Mouse (Mus musculus) forebrain, embryonic 16.5 days (tissue): ENCODE measurements around the gene Fryl. TPM values are rescaled to one million over a fixed set of nuclear protein-coding genes. Genes with fewer than 3 reads are reported as not detected.

Experiments used
- ATAC-seq: fragments of 200-750 bp; cut with Nextera tagmentation; 2 replicates; pipeline ENCODE4 v1.8.0; 2017; ENCODE audit warnings: mild to moderate bottlenecking, moderate library complexity
- H3K27ac ChIP-seq: fragments of 300-500 bp; sonication (generic); 2 replicates; pipeline ENCODE4 v1.5.1; 2014; ENCODE audit warnings: low read length, control low read depth
- H3K27me3 ChIP-seq: fragments of 300-500 bp; sonication (generic); replicated peaks from 2 replicates; pipeline ENCODE4 v1.6.1; 2014; ENCODE audit warnings: low read length; ENCODE audit not compliant: control insufficient read depth, insufficient read depth
- H3K36me3 ChIP-seq: fragments of 300-500 bp; sonication (generic); 2 replicates; pipeline ENCODE4 v1.6.1; 2014; ENCODE audit not compliant: control insufficient read depth, insufficient read depth
- H3K4me1 ChIP-seq: fragments of 300-500 bp; sonication (generic); replicated peaks from 2 replicates; pipeline ENCODE4 v1.6.1; 2014; ENCODE audit warnings: low read length; ENCODE audit not compliant: control insufficient read depth, insufficient read depth
- H3K4me2 ChIP-seq: fragments of 300-500 bp; sonication (generic); 2 replicates; pipeline ENCODE4 v1.6.1; 2014; ENCODE audit warnings: mild to moderate bottlenecking, low read length, control low read depth
- H3K4me3 ChIP-seq: fragments of 300-500 bp; sonication (generic); replicated peaks from 2 replicates; pipeline ENCODE4 v1.5.1; 2014; ENCODE audit warnings: mild to moderate bottlenecking, low read length, control low read depth
- H3K9ac ChIP-seq: fragments of 300-500 bp; sonication (generic); replicated peaks from 2 replicates; pipeline ENCODE4 v1.6.1; 2014; ENCODE audit warnings: low read depth, low read length, control low read depth
- H3K9me3 ChIP-seq: fragments of 300-500 bp; sonication (generic); 2 replicates; pipeline ENCODE4 v1.6.1; 2016; ENCODE audit warnings: low read length; ENCODE audit not compliant: control insufficient read depth
- WGBS: fragments of 180-500 bp; shearing (Covaris S2); extraction: QIAGEN DNeasy Blood & Tissue Kit; methylation state at CpG from one replicate; pipeline ENCODE4 v1.1.7; 2014; 5-methylcytosine and 5-hydroxymethylcytosine counted together
- polyA plus RNA-seq: library from polyadenylated mRNA; unstranded; fragments of >200 nt; fragmentation: Nextera tagmentation; extraction: Ambion mirVana; gene quantifications from 2 replicates; pipeline ENCODE4 v1.2.1, GENCODE M21; 2015

The Fryl gene
- polyA plus RNA-seq, 1 experiment from 2014 or later: 50.7 TPM

- H3K9ac ChIP-seq: no peak overlapping the region
- no peaks in the 10 kb centered on the region for H3K9me3 ChIP-seq
- no peak overlapping the region for H3K4me2 ChIP-seq
- no peak overlapping the region for H3K4me3 ChIP-seq
- no peak for ATAC-seq
- 83% methylated on average over 5 of the region's 5 CpGs for WGBS
- no peaks in the 10 kb centered on the region for H3K36me3 ChIP-seq
- no peaks in the 10 kb centered on the region for H3K4me1 ChIP-seq
- H3K27ac ChIP-seq: no peak overlapping the region
- no peaks in the 10 kb centered on the region for H3K27me3 ChIP-seq
These were observed 68.3 kb downstream of the Fryl start for GRCm38 (mm10) chr5:73188164-73188563.

GRCm38 (mm10) chr5:73186912-73187311 lies 69.5 kb downstream of the Fryl start:
- Histone ChIP-seq H3K9ac (no peak overlapping the region), H3K27me3 (no peaks in the 10 kb centered on the region), H3K9me3 (no peaks in the 10 kb centered on the region), H3K4me2 (no peak overlapping the region), H3K4me1 (no peaks in the 10 kb centered on the region), H3K27ac (no peak overlapping the region), H3K36me3 (no peaks in the 10 kb centered on the region), H3K4me3 (no peak overlapping the region)
- WGBS: 81% methylated on average over 5 of the region's 5 CpGs
- ATAC-seq: no peak

DNA sequence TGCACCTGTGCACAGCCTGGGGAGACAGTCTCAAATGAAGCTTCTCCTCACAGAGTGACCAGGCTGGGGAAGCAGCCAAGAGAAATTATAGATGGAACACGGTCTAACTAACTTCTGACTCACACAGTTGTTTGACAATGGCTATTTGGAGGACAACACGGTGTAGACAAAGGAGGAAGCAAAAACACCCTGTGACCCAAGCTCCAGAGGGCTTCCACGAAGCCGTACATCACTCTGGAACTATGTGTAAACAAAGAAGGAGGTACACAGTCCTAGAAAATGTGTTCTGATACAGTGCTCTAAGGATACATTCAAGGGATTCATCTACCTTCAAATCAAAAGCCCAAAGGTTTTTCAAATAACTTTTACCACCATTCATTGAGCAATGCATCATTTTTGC lies 71.0 kb downstream of the Fryl start:
- no peak overlapping the region for H3K4me2 ChIP-seq
- 83% methylated on average over 4 of the region's 4 CpGs for WGBS
- no peaks in the 10 kb centered on the region for H3K36me3 ChIP-seq
- no peak overlapping the region for H3K4me3 ChIP-seq
- H3K9me3 ChIP-seq: no peaks in the 10 kb centered on the region
- ATAC-seq: no peak
- no peaks in the 10 kb centered on the region for H3K27me3 ChIP-seq
- H3K9ac ChIP-seq: no peak overlapping the region
- no peaks in the 10 kb centered on the region for H3K4me1 ChIP-seq
- H3K27ac ChIP-seq: no peak overlapping the region

- Histone ChIP-seq H3K27me3 (no peaks in the 10 kb centered on the region), H3K27ac (no peak overlapping the region), H3K4me3 (no peak overlapping the region), H3K9ac (no peak overlapping the region), H3K4me1 (no peaks in the 10 kb centered on the region), H3K9me3 (no peaks in the 10 kb centered on the region), H3K4me2 (no peak overlapping the region), H3K36me3 (no peaks in the 10 kb centered on the region)
- 94% methylated on average over 12 of the region's 12 CpGs for WGBS
- ATAC-seq: no peak
These were observed 73.5 kb downstream of the Fryl start for GRCm38 (mm10) chr5:73182701-73183447.

DNA sequence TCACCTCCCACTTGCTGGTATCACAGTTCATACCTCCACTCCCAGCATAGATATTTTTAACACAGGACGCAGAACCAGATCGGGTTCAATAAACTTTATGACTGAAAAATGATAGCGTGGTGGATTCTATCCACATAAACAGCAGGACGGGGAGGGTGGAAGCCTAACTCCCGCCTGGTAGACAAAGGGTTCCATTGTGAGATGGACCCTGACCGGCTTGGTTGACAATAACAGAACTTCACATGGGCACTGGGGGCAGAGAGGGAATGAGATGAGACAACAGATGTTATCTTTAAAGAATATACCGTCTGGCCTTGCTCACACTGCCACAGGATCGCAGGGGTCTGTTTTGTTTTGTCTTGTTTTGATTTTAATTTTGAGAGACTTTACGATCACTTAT lies 74.2 kb downstream of the Fryl start:
- Histone ChIP-seq H3K36me3 (no peaks in the 10 kb centered on the region), H3K4me2 (no peak overlapping the region), H3K27me3 (no peaks in the 10 kb centered on the region), H3K9ac (no peak overlapping the region), H3K4me1 (no peaks in the 10 kb centered on the region), H3K4me3 (no peak overlapping the region), H3K27ac (no peak overlapping the region), H3K9me3 (no peaks in the 10 kb centered on the region)
- no peak for ATAC-seq
- 78% methylated on average over 9 of the region's 9 CpGs for WGBS

DNA sequence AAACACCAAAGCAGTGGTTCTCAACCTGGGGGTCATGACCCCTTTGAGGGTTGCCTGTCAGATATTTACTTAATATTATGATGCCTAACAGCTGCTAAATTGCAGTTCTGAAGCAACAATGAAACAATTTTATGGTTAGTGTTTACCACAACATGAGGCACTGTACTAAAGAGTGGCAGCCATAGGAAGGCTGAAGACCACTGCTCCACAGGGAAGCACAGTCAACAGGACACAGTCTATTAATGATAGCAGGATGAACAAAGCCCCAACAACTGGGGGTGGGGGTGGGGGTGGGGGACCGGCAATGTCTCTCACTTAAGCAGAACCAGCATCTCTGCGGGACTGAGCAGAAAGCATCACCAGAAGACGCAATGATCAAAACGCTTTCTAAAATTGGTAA lies 80.1 kb downstream of the Fryl start:
- no peak overlapping the region for H3K4me3 ChIP-seq
- H3K4me2 ChIP-seq: no peak overlapping the region
- no peaks in the 10 kb centered on the region for H3K36me3 ChIP-seq
- peaks cover 6% of the 10 kb centered on the region; the same call in 1 of the 2 replicates for H3K4me1 ChIP-seq
- 68% methylated on average over 4 of the region's 4 CpGs for WGBS
- no peak overlapping the region for H3K9ac ChIP-seq
- H3K9me3 ChIP-seq: no peaks in the 10 kb centered on the region
- H3K27ac ChIP-seq: no peak overlapping the region
- ATAC-seq: no peak
- no peaks in the 10 kb centered on the region for H3K27me3 ChIP-seq

GRCm38 (mm10) chr5:73175377-73176147 lies 80.9 kb downstream of the Fryl start:
- ATAC-seq: no peak
- Histone ChIP-seq H3K4me1 (peaks cover 8% of the 10 kb centered on the region; the same call in 1 of the 2 replicates), H3K9me3 (no peaks in the 10 kb centered on the region), H3K9ac (no peak overlapping the region), H3K27me3 (no peaks in the 10 kb centered on the region), H3K4me2 (no peak overlapping the region), H3K36me3 (no peaks in the 10 kb centered on the region), H3K4me3 (no peak overlapping the region), H3K27ac (no peak overlapping the region)
- 88% methylated on average over 12 of the region's 12 CpGs for WGBS

DNA sequence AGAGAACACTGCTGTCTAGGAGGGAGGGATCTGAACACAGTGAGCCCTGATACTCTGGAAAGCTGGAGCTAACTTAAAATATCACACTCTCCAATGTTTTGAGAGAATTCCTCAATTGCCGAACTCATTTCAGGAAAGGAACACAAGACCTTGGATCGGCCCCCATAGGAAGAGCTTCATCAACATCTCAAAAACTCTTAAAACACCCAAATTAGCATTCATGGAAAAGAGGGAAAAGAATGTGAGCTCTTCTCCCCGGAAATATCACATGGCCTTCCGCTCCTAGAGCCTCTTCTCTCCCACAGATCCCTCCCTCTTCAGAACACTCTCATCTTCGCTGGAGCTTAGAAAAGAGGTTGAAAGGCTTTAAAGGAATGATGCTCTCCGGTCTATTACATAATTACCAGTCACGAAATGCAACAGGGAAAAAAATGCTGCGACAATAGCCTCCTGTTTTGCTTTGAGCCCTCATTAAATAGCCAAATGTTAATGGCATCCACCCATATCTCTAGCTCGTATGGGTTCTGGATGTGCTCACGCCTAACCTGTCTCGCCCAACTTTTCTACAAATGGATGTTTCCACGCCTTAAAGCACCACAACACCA lies 84.4 kb downstream of the Fryl start:
- Histone ChIP-seq H3K27ac (no peak overlapping the region), H3K4me1 (peaks cover 31% of the 10 kb centered on the region), H3K9me3 (no peaks in the 10 kb centered on the region), H3K4me2 (no peak overlapping the region), H3K4me3 (no peak overlapping the region), H3K9ac (no peak overlapping the region), H3K36me3 (no peaks in the 10 kb centered on the region), H3K27me3 (no peaks in the 10 kb centered on the region)
- WGBS: 61% methylated on average over 12 of the region's 12 CpGs
- ATAC-seq: no peak

DNA sequence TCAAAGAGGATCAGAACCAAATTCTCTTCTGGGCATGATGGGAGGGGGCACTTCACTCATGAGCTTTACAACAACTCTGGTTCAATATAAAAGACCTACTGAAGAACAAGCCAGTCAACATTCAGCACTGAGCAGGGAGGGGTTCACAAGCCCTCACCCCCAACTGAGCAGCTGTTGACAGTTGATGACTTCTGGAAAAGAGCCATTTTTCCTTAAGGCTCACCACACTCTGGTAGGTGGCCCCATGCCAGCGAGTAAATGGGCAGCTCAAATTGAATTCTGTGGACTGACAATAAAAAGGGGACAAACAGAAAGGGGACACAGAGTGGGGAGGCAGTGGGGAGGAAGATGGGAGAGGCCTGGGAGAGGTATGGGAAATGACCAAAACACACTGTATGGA lies 85.2 kb downstream of the Fryl start:
- no peaks in the 10 kb centered on the region for H3K36me3 ChIP-seq
- no peaks in the 10 kb centered on the region for H3K9me3 ChIP-seq
- no peak overlapping the region for H3K4me2 ChIP-seq
- H3K9ac ChIP-seq: no peak overlapping the region
- H3K4me3 ChIP-seq: no peak overlapping the region
- H3K27me3 ChIP-seq: no peaks in the 10 kb centered on the region
- ATAC-seq: no peak
- peaks cover 31% of the 10 kb centered on the region for H3K4me1 ChIP-seq
- no peak overlapping the region for H3K27ac ChIP-seq
- WGBS: 7% methylated on average over 1 of the region's 1 CpGs
